Mouse (Mus musculus): Measurements from ENCODE around the gene Mrpl2.

The Mrpl2 gene

DNA sequence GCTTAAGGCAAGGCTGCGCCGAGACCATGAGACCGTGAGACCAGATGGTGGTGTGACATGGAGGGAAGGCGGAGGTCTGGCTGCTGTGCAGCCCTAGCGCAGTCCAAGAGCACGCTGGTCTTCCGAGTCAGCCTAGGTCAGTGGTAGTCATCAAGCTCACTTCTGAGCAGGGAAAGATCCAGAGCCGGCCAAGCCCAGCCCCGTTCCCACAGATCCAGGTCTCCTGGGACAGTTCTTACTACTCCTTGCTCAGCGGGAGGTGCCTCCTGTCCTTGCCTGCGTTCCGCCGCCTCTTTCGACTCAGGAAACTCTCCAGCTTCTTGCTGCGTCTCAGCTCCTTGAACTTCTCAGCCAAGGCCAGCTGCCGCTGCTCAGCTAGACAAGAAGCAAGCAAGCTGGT, 21.7 kb downstream of the Mrpl2 start:
- no peak for DNase-seq (ENCODE audit: low spot score in 2 of 2)

DNA sequence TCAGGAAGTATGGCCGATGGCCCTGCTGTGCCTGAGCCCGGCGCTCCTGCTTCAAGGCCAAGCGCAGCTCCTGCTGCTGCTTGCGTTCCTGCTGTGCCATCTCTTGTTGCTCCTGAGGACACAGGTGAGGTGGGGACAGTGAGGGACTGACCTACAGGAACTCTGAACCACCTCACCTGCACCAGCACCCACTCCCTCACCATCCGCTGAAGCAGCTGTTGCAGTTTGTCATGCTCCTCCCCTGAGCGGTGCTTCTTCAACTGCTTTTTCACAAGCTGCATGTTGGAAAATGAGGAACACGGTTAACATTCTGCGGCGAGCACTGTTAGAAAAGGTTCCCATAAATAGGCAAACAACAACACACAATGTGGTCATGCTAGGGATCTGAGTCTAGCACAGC, 23.9 kb downstream of the Mrpl2 start:
- no peak for DNase-seq (ENCODE audit: low spot score in 2 of 2)

DNA sequence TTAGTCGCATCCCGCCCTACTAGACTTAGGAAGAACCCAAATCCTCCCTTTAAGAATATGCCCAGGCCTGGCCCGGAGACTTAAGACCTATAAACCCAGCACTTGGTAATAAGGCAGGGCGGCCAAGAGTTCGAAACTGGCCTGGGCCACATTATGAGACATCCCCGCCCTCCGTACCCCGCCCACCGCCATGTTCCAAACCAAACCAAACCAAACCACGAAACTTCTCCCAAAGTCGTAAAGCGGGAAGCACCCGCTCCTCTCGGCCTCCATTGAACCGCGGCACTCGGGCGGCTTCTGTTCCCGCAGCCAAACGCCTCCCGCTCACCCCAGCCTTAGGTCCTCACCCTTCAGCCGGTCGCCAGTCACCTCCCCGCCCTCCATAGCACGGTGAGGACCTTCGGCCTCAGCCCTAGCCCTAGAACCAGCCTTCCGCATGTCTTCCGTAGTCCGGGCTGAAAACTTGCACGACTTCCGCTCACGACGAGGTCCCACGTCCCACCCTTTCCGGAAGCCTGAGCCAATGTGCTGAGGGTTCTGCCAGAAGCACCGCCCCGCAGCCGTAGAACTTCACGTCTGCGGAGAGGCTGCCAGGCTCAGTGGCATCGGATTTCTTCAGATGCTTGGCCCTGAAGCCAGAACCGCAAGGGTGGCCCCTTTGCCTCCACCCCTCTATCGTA, 28.0 kb downstream of the Mrpl2 start, which contains the start of gene Rrp36:
Gene Rrp36, minus strand, starts transcription at position 503 of the 680 bp plus-strand sequence.
- peak; percentile 75 to 82 for DNase-seq (ENCODE audit: low spot score in 2 of 2)

DNA sequence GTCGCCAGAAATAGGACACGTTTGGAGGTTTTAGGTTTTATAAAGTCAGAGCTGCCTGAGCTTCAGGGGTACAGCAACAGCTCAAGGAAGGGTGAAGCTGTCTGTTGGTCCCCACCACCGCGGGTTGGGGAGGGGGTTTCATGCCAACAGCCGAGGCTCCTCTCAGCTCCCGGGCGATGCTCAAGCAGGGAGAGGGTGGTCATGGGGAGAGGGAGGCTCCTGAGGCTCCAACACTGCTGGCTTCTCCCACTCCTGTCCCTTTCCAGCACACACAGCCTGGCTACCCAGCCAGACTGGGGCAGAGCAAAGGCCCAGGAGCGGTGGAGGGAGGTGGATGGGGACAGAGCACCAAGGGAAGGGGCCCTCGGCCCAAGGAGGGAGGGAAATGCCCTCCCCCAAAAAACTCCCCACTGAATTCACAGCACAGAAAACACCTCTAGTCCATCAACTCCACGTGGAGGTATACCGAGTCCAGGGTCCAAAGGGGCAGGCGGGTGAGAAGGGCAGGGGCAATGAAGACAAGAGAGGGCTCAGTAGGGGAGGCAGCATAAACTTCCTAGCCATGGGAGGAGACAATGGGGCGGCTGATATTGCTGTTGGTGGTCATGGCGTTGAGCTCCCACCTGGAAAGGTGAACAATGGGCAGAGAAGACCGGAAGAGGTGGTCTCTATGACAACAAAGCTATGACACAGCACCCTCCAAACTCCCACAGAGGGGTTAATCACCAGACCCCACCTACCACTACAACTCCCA, 28.7 kb downstream of the Mrpl2 start:
- DNase-seq (ENCODE audit: low spot score in 2 of 2), result no peak

DNA sequence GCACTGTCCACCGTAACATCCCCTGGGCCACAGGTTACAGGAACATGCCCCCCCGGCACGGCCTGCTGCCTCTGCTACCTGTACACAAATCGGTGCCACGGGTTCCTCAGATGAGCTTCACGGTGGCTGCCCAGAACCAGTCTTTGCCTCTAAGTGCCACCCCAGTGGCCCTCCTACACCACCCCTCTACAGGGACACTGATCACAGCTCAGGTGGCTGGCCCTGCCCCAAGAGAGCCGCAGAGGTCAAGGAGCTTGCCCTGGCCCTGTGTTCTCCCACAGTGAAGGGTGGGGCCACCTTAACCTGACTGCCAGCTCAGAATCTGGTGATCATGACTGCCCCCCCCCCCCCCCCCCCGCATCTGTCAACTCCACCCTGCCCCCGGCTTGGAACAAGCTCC, 32.4 kb downstream of the Mrpl2 start, which contains the start of gene Mea1:
Gene Mea1, plus strand, starts transcription at position 378 of the 400 bp plus-strand sequence.
- no peak for DNase-seq (ENCODE audit: low spot score in 2 of 2)

DNA sequence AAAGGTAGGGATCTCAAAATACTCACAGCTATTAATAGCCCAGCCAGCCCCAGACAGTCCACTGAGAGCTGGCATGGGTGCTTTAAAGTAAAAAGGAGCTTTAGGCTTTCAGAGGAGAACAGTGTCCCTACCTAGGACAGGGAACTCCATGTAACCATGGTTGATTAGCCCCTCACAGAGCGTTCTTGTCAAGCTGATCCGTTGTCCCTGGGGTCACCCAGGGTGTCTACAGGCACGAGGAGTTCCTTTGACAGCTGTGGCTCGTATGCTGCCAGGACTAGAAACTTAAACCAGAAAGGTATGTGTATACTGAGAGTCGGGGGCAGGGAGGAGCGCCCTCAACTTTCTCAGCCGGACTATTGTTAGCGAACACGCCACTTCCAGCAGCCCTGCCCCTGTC, 32.9 kb downstream of the Mrpl2 start:
- no peak for DNase-seq (ENCODE audit: low spot score in 2 of 2)

DNA sequence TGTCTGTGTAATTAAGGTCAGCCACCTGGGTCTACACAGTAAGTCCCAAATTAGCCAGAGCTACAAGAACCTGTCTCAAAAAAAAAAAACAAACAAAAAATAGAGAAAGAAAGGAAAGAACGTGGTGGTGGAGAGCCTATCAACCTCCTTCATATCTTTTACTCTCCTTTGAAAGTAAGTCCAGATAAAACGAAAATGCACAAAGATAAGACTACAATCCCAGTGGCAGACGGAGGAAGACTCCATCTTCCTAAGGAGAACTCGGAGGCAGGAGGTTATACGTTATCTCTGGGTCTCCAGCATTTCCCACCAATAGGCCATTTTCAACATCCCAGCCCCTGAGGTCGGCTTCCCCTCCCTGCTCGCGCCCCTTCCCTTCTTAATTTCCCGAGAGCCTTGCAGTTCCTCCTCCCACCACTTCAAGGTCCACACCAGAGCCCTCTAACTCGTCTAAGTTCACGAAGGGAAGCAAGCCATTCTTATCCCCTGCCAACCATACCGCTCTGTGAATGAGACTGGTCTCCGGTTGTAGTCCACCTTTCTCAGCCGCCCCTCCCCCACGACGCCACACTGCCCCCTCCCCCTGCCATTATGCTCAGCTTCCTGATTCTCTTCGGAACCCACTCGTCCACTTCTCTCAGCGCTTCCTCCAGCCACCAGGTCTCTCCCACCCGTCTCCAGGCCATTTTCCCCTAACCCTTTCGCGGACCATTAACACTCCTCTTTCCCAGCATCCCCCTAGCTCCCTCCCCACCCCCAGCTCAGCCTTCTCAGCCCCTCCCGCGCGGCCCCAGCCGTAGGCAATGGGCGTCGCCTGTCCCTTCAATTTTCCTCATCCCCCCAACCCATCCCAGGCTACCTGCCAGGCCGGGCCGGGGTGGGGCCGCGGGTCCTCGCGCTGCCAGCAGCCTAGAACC, 34.1 kb downstream of the Mrpl2 start:
- peak in 1 of 2 experiments; percentile 20 for DNase-seq (ENCODE audit: low spot score in 2 of 2)

DNA sequence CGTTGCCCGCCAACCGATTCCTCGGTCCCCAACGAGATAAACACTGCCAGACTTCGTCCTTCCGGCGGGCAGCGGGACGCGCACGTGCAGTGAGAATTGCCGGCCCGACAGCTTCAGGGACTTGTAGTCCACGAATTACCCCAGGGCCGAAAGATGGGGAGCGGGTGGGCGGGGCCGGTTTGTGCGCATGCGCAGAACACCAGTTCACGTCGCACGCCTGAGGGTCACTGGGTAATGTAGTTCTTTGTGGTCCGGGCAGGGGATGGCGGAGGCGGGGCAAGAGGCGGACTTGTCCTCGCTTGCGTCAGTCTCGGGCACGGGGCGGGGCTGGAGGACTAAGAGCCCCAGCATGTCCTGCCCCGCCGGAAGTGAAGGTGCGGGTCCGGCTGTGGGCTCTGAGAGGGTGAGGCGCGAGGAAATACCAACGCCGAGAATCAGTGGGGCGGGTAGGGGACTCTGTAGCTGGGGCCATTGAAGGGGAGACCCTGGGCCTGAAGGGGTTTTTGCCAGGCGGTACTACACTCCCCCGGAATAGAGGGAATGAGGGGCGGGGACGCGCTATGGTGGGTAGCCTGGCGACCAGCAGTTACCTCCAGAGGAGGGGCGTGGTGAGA, 34.8 kb downstream of the Mrpl2 start, which contains the start of gene Klhdc3:
Gene Klhdc3, minus strand, starts transcription at position 155 of the 614 bp plus-strand sequence.
- DNase-seq (ENCODE audit: low spot score in 2 of 2), result peak; percentile 95

DNA sequence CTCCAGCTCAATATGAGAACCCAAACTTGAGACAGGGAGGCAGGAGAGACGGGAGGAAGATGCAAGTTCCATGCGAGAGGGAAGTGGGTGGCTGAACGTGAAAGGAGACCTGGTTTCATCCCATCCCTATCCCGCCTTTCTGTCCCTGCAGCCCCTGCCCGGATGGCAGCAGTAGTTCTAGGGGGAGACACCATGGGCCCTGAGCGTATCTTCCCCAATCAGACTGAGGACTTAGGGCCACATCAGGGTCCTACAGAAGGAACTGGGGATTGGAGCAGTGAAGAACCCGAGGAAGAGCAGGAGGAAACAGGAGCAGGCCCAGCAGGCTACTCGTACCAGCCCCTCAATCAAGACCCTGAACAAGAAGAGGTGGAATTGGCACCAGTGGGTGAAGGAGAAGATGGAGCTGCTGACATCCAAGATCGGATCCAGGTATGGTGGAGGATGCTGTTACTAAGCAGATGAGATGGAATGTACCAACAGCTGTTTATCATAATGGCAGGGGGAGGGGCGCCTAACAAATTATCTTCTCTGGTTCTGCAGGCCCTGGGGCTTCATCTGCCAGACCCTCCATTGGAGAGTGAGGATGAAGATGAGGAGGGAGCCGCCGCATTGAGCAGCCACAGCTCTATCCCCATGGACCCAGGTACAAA, 35.6 kb downstream of the Mrpl2 start:
- no peak for DNase-seq (ENCODE audit: low spot score in 2 of 2)

DNA sequence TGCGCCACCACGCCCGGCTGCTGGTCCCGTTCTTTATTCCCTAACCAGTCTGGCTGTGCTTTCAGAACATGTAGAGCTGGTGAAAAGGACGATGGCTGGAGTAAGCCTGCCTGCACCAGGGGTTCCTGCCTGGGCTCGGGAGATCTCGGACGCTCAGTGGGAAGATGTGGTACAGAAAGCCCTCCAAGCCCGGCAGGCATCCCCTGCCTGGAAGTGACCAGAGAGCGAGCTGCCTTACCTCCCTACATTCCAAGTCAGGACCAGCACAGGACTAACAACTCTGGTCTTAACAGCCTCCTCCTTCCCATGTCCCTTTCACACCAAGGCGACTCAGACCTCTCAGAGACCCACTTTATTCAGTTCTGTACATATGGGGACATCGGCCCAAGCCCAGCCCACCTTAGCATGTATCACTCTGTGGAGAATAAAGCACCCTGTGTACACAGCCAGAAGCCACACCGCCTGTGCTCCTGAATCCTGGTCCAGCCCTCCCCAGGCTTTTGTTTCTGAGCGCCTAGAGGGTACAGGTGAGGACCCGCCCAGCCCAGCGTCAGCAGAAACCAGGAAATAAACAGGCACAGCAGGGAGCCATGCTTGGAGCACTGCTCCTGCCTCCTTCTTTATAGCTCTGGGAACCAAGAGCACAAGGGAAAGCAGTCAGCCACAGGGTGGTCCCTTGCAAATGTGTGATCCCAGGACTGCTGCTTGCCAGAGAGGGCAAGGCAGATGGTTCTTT, 36.8 kb downstream of the Mrpl2 start:
- no peak for DNase-seq (ENCODE audit: low spot score in 2 of 2)

DNA sequence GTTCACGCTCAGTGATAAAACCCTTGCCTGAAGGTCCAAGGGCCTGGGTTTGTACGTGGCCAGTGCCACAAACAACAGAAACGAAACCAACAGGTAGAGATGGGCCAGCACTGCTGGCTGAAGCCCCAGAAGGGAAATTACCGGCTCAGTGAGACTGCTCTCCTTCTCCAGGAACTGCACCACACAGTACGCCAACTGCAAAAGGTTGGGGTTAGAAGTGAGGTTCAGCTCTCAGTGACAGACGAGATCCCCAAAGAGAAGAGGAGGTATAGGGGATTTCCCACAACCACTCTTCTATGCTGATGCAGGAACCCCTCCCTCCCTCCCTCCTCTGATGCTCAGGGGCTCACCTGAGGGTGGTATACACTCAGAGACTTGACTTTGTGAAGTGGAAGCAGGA, 39.9 kb downstream of the Mrpl2 start:
- no peak for DNase-seq (ENCODE audit: low spot score in 2 of 2)

DNA sequence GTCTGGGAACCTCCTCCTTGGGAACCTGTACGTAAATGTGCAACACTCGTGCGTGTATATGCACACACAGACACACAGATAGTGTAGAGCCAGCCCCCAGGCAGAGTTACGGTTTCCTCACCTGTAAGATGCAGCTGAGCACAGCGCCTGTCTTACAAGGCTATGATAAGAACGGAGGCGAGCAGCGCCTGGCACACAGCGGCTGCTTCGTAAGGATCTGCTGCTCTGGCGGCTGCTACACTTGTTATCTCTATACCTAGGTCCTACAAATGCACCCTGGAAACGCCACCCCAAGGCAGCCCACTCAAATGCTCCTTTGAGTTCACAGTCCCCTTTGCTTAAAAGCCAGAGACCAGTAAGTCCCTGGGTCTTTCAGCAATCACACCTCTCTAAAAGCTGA, 44.6 kb downstream of the Mrpl2 start:
- DNase-seq (ENCODE audit: low spot score in 2 of 2), result no peak

DNA sequence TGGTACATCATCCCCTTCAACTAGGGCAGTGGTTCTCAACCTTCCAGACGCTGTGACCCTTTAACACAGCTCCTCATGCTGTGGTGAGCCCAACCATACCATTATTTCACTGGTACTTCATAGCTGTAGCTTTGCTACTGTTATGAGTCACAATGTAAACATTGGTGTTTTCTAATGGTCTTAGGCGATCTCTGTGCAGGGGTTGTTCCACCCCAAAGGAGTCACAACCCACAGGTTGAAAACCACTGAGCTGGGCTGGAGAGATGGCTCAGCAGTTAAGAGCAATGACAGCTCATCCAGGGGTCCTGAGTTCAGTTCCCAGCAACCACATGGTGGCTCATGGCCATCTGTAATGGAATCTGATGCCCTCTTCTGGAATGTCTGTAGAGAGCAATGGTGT, 45.4 kb downstream of the Mrpl2 start:
- DNase-seq (ENCODE audit: low spot score in 2 of 2), result no peak

DNA sequence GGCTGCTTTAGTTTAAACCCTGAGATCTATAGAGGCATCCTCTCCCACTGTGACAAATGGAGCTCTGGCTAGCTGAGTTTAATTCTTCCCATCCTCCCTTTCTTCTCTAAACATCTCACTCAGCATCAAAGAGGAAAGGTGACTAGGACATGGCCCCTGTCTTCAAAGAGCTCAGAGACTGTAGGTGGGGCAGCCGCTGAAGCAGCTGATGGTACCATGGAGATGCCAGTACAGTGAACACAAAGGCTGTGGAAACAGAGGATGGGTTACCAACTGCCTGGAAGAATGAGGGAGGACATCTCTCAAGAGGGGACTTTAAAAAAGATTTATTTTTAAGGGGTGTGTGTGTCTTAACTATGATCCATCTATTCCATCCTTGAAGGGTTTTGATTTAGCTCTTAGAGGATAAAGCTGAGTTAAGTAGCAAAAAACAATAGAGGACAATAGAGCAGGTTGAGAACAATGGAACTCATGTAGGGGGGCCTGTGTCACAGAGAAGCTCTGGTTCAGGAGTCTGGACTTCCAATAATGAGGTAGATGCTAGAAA, 48.6 kb downstream of the Mrpl2 start:
- no peak for DNase-seq (ENCODE audit: low spot score in 2 of 2)

DNA sequence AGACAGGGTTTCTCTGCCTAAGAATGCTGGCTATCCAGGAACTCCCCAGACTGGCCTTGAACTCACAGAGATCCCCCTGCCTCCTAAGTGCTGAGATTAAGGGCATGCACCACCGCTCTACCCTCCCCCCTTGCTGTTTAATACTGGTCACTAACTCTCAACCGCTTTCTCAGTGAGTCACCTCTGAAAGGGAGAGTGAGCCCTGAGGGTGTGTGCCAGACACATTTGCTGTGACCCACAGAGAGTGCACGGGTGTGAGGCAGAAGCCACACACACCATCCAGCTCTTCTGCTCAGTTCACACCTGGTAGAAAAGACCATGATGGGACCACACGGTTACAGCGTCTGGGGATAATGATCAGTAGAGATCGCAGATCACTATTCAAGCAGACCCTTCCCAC, 52.5 kb downstream of the Mrpl2 start:
- DNase-seq (ENCODE audit: low spot score in 2 of 2), result no peak

DNA sequence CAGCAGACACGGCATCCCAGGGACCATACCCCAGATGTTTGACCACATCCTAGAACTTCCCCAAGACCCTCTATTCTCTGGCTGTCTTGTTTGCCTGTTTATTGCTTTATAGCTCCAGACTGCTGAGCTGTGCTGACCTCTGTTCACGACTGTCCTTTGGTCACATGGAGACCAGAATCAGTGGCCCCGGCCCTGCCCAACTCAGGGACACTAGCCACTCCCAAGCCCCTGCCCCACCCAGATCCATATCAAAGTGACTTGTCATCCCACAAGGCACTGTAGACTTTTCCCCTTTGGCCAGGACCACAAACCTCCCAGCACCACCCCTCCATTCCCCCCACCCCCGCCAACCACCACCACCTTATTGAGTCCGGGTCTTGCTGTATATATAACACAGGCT, 53.2 kb downstream of the Mrpl2 start:
- no peak for DNase-seq (ENCODE audit: low spot score in 2 of 2)
